Mouse (Mus musculus) mouse embryonic stem cell (cell line): ENCODE results near the gene Atn1.

Experiments
- in situ Hi-C, 2 experiments: fragments of 300-500 bp; cut with MboI; formaldehyde crosslinking; loops; 1 replicate in 1 of 2; 3 replicates in 1 of 2; pipeline ENCODE4 v1.14.3; 2019 to 2020; ENCODE audit warnings: low sequenced_read_pairs in 2 of 2, low pct_unique_long_range_greater_than_20kb in 1 of 2, mixed read lengths in 1 of 2; ENCODE audit not compliant: unreplicated experiment in 1 of 2

The Atn1 gene

GRCm38 (mm10) chr6:124770013-124770412, 13.7 kb upstream of the Atn1 start:
- in situ Hi-C loops, result loop anchor here in 1 of 2 experiments (25.0 kb wide), 1 partner anchor 283 kb away; the partner anchor contains the start of gene C1rl

DNA sequence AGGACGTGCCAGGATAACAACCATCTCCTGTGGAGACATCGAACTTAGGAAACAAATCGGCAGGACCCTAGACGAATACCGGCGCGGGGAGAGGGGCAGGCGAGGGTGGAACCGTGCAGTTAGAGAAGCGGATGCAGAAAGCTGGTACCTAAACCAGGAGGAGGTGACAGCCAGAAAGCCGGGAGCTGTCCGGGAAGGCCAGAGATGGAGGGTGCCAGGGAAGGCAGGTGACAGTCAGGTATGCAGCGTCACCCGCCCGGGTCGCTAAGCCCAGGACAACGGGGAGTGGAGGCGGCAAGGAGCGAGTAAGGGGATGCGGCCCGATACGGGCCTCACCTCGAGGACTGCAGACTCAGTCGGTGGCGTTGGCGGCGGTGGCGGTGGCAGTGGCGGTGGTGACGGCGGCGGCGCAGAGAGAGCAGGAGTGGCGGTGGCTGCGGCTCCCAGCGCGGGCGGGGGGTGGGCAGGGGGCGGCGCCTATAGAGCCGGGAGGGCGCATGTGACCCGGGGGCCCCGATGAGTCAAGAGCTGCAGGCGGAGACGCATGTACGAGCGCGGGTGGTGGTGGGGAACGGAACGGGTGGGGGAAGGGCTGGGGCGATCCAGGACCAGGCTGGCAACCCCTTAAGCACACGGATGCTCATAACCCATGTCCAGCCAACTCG, 12.9 kb upstream of the Atn1 start, which contains the start of gene Eno2:
Gene Eno2 (minus strand): TSS at position 573 of the 665 bp plus-strand sequence.
- in situ Hi-C loops, result loop anchor here (10.0 to 25.0 kb wide), 2 partner anchors 114 to 282 kb away; partner anchors contain the start of gene C1rl (in 1 of the 2)

- in situ Hi-C loops, result loop anchor here (10.0 to 25.0 kb wide), 2 partner anchors 114 to 281 kb away; partner anchors contain the start of gene C1rl (in 1 of the 2)
Observed at GRCm38 (mm10) chr6:124768704-124769044, 12.3 kb upstream of the Atn1 start.

- in situ Hi-C loops, result loop anchor here (10.0 to 25.0 kb wide), 2 partner anchors 113 to 281 kb away; partner anchors contain the start of gene C1rl (in 1 of the 2)
Observed at GRCm38 (mm10) chr6:124767920-124768703, 11.8 kb upstream of the Atn1 start.

- in situ Hi-C loops, result loop anchor here (10.0 to 25.0 kb wide), 2 partner anchors 113 to 280 kb away; partner anchors contain the start of gene C1rl (in 1 of the 2)
Observed at GRCm38 (mm10) chr6:124767536-124767919, 11.2 kb upstream of the Atn1 start.

GRCm38 (mm10) chr6:124765951-124766350, 9.6 kb upstream of the Atn1 start:
- in situ Hi-C loops, result loop anchor here (10.0 to 25.0 kb wide), 2 partner anchors 111 to 279 kb away; partner anchors contain the start of gene C1rl (in 1 of the 2)

GRCm38 (mm10) chr6:124759259-124759658, 2.9 kb upstream of the Atn1 start:
- in situ Hi-C loops, result loop anchor here in 1 of 2 experiments (25.0 kb wide), 1 partner anchor 272 kb away; the partner anchor contains the start of gene C1rl

- in situ Hi-C loops, result loop anchor here in 1 of 2 experiments (25.0 kb wide), 1 partner anchor 272 kb away; the partner anchor contains the start of gene C1rl
Observed at GRCm38 (mm10) chr6:124758849-124759232, 2.5 kb upstream of the Atn1 start.

GRCm38 (mm10) chr6:124757909-124758848, 1.9 kb upstream of the Atn1 start:
- in situ Hi-C loops, result loop anchor here in 1 of 2 experiments (25.0 kb wide), 1 partner anchor 271 kb away; the partner anchor contains the start of gene C1rl

DNA sequence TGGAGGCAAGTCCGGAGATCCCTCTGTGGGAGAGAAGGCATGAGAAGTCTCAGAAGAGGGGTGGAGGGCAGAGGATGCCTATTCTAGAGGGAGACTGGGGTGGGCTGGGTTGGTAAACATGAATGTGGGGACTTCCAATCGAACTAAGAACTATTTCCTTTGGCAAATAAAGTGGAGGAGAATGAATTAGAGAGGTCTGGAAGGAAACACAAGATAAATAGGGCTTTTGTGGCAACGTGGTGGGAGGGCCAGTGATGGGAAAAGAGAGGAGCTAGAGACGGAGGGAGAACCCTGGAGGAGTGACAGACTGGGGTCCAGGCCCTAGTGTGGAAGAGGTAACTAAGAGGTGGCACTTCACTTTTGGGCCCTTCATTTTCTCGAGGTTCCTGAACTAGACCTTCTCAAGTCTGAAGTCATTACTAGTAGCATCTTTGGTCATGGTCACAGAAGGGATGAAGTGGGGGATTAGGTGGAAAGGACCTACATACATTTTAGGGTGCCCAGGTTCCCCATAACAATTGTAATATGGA, 1.1 kb upstream of the Atn1 start:
- in situ Hi-C loops, result loop anchor here in 1 of 2 experiments (25.0 kb wide), 1 partner anchor 270 kb away; the partner anchor contains the start of gene C1rl

GRCm38 (mm10) chr6:124756652-124757350, 477 bp upstream of the Atn1 start:
- in situ Hi-C loops, result loop anchor here in 1 of 2 experiments (25.0 kb wide), 1 partner anchor 270 kb away; the partner anchor contains the start of gene C1rl

- in situ Hi-C loops, result loop anchor here in 1 of 2 experiments (25.0 kb wide), 1 partner anchor 268 kb away; the partner anchor contains the start of gene C1rl
Observed at GRCm38 (mm10) chr6:124755306-124755705, 1.0 kb downstream of the Atn1 start.

DNA sequence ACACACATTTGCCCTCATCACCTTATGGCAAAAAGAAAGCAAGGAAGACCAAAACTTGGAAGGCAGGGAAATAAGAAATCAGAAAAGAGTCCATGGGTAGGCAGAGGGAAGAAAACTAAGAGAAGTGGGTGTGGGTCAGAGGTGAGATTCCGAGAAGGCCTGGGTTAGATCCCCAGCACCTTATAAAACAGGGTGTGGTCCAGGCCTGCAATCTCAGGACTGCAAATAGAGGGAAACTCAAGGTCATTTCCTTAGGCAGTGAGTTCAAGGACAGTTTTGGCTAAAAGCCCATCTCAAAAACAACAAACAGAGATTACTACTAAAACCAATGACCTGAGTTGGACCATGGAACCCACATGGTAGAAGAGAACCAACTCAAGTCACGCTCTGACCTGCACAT, 2.5 kb downstream of the Atn1 start:
- in situ Hi-C loops, result loop anchor here in 1 of 2 experiments (25.0 kb wide), 1 partner anchor 267 kb away; the partner anchor contains the start of gene C1rl

DNA sequence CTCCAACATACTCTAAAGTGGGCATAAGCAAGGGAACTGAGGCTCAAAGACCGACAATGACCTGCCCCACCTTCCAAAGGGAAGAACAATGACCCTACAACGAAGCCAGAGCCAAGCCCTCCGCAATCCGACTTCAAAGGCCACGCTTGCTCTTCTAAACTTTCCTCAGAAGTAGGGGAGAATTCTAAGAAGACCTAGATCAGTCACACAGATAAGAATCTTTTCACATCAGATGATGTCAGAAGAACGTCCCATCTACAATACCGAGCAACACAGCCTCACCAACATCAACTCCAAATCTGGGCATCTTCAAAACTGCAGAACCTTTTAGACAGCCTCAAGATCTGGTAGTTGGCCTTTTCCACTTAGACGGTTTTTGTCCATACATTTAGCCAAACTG, 5.9 kb downstream of the Atn1 start:
- in situ Hi-C loops, result loop anchor here in 1 of 2 experiments (25.0 kb wide), 1 partner anchor 263 kb away; the partner anchor contains the start of gene C1rl

GRCm38 (mm10) chr6:124746654-124747632, 9.4 kb downstream of the Atn1 start:
- in situ Hi-C loops, result no loop called here

GRCm38 (mm10) chr6:124746296-124746605, 10.1 kb downstream of the Atn1 start:
- in situ Hi-C loops, result no loop called here
